Mouse (Mus musculus) neural tube, postnatal 0 days (tissue): Measurements from ENCODE around the gene Pcsk2. TPM values are rescaled to one million over a fixed set of nuclear protein-coding genes. Genes with fewer than 3 reads are reported as not detected.

ENCODE experiments used
- polyA plus RNA-seq: library from polyadenylated mRNA; unstranded; fragments of >200 nt; fragmentation: Nextera tagmentation; extraction: Ambion mirVana; gene quantifications from 2 replicates; pipeline ENCODE4 v1.2.1, GENCODE M21; 2015

Gene Pcsk2
- 31.2 and 31.4 TPM in 2 replicates for polyA plus RNA-seq

DNA sequence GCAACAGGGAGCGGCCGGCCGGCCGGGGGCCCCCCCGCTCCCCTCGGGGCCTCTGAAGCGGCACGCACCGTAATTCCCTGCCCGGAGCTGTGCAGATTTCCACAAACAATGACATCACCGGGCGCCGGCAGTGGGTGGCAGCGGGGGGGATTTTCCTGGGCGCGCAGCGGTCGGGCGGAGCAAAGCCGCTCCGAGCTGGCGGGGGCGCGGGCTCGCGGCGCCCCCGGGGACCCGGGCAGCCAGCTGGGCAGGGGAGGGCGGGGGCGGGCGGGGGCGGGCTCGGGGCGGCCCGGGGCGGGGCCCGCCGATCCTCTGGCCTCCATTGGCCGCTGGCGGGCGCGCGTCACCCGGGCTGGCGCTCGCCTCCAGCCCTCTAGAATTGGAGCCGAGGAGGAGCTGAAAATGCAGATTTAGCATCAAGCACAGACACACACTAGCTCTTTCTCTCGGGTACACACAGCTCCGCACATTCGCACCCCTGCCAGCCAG is at the start of gene Pcsk2:
Gene Pcsk2 (plus strand): TSS at position 399 of the 489 bp plus-strand sequence.

DNA sequence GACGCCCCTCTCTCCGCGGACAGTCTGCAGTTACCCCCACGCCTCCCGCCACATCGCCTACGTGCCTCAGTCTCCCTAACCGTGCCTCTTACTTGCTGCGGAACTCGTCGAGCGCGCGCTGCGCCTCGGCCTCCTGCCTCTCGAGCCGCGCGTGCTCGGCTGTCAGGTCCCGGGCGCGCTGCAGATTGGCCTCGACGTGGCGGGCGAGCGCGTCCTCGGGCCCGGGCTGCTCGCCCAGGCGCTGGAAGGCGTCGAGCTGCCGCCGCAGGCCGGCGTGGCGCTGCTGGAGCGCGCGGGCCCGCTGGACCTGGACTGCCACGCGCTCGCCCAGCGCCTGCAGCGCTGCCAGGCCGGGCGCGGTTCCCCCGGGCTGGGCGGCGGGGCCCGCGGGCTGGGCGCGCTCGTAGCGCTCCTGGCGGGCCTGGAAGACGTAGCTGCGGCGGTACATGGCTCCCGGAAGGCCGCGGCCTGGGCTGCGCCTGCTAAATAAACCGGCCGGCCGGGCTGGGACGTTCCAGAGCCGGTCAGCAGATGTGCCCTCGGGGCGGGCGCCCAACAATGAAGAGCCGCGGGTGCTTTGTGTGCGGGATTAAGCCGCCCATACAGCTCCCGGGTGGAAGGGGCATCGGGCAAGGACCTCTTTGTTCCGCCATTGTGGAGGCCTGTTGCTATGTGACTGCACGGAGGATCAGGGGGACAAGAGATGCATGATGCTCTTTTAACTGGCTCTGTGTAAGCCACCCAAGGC is 316.7 kb downstream of the Pcsk2 start, which contains the start of gene Bfsp1:
Gene Bfsp1 (minus strand): TSS at position 690 of the 748 bp plus-strand sequence.

